Mouse (Mus musculus) myocyte (in vitro differentiated cells): ENCODE results near the gene Pnkp.

ENCODE experiments used
- MAX ChIP-seq: IDR thresholded peaks from one replicate; pipeline ENCODE4 v1.6.1; 2011; ENCODE audit warnings: low read depth, mild to moderate bottlenecking, control low read depth
- POLR2A ChIP-seq: IDR thresholded peaks from one replicate; pipeline ENCODE4 v1.6.1; 2011; ENCODE audit warnings: low read depth, mild to moderate bottlenecking, control low read depth, moderate library complexity; ENCODE audit not compliant: insufficient read length
- USF1 ChIP-seq: IDR thresholded peaks from one replicate; pipeline ENCODE4 v1.6.1; 2011; ENCODE audit warnings: low read depth, mild to moderate bottlenecking, control low read depth, moderate library complexity

- peak; percentile 46 for TF ChIP-seq POLR2A
- no peak for TF ChIP-seq USF1
- TF ChIP-seq MAX, result no peak
Observed at GRCm38 (mm10) chr7:44850146-44850545, 6.8 kb upstream of the Pnkp start.
